Mouse (Mus musculus) testis, postnatal 10 days (tissue): ENCODE measurements around the gene Etl4.

Experiments used
- DNase-seq: peaks from one replicate; pipeline ENCODE4 v3.0.0; 2021; ENCODE audit warnings: low spot score

Gene Etl4

GRCm38 (mm10) chr2:20568456-20568855, 658.9 kb downstream of the Etl4 start:
- no peak for DNase-seq

- DNase-seq: no peak
Measured at GRCm38 (mm10) chr2:20571940-20572339, 662.4 kb downstream of the Etl4 start.

GRCm38 (mm10) chr2:20580331-20580730, 670.8 kb downstream of the Etl4 start:
- no peak for DNase-seq

DNA sequence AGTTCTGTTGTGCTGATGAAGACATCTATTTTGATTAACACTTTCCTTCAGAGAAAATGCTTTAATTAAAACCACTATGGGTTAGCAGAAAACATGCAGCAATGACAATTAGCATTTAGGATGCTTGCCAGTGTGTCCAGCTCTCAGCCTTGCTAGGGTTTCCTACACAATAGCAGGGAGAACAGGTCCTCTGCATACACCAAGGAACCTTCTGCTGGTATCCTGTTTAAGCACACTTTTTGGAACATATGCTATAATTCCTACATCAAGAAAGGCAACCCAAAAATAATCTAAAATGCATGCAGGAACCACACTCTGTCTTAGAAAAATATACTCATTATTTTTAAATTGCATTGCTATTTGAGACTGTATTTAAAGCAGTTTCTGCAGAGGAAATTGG, 673.5 kb downstream of the Etl4 start:
- no peak for DNase-seq

DNA sequence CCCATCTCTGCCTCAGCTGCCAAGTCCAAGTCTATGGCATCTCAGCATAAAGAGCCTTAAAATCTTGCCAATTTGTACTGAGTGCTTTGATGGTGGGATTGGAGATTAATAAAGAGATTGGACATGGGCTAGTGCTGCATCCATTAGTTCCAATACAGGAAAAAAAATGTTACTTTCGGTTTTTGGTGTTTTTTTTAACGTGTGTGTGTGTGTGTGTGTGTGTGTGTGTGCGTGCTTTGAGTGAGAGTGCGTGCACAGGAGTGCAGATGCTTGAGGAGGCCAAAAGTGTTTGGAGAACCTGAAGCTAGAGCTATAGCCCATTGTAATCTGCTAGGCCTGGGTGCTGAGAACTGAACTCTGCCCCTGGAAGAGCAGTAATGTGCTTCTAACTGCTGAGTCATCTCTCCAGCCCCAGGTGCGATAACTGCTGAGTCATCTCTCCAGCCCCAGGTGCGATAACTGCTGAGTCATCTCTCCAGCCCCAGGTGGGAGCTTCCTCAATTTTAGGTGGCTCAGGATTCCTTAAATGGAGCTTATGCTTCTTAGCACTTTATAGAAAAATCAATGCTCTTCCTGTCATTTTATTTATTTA, 674.1 kb downstream of the Etl4 start:
- DNase-seq: no peak

- no peak for DNase-seq
Measured at GRCm38 (mm10) chr2:20587913-20588312, 678.3 kb downstream of the Etl4 start.

GRCm38 (mm10) chr2:20588631-20589030, 679.1 kb downstream of the Etl4 start:
- DNase-seq: no peak

- DNase-seq: no peak
Measured at GRCm38 (mm10) chr2:20594129-20594528, 684.5 kb downstream of the Etl4 start.

DNA sequence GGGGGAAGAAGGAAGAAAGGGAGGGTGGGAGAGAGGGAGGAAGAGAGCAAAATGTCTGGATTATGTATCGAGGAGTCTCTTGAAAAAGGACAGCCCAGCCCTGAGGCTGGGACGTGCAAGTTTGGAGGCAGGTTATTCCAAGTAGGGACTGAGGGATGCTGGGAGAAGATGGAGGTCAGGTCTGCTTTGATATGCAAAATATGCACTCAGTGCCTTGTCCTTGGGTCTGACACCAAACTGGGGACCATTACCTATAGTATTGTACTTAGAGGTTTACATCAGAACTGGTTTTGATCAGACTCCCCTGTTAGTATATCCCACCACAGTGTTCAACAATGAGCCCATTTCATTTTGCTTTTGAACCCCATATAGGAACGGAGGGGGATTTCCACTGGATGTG, 685.4 kb downstream of the Etl4 start:
- DNase-seq: no peak

DNA sequence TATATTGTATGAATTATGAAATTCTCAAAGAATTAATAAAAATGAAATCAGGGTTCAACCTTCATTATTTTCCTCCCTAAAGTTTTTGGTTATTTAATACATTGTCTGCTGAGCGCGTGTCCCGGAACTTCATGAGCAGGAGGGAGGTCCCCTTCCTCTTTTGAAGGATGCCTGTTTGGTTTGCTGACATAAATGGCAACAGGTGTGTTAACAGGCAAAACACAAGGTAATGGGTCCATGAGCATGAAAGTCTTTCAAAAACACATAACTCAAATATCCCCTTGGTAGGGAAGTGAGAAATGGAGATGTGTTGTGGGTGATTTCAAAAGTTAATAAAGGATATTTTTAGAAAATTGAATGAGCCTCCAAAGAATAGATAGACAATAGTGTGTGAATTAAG, 687.0 kb downstream of the Etl4 start:
- DNase-seq: no peak

DNA sequence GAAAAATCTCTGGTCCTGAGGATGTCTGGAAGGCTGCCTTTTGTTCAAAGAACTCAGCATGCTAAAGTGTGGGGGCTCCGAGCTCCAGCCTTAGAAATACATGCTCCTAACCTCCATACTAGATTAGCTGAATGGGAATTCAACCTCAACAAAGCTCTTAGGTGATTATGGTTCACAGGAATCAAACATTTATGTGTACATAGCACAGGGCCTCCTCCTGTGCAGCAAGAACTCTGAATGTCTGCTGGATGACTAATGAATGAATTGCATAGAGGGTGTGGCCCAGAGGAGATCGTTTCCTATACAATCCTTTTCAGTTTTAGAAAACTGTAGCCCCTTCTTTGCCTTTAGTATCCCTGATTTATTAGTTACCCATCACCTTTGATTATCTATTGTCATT, 687.6 kb downstream of the Etl4 start:
- DNase-seq: no peak

DNA sequence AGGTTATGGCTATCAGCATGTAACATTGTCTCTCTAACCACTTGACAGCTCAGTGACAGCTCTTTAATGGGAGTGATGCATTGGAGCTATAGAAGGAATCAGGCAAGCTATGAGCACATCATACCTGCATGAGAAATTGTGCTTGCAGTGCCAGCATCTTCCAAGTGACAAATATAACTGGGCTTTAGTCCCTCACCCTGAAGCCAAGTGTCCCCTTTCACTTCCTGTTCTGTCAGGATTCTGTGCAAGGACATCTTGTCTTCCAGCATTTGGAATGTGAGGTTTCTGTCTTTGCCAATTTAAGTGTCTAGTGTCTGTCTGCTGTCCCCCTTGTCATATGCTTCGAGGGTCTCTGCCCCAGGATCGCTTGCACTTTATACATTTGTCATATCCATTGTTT, 693.1 kb downstream of the Etl4 start:
- no peak for DNase-seq

GRCm38 (mm10) chr2:20603536-20603935, 694.0 kb downstream of the Etl4 start:
- no peak for DNase-seq

GRCm38 (mm10) chr2:20603991-20604390, 694.4 kb downstream of the Etl4 start:
- no peak for DNase-seq

DNA sequence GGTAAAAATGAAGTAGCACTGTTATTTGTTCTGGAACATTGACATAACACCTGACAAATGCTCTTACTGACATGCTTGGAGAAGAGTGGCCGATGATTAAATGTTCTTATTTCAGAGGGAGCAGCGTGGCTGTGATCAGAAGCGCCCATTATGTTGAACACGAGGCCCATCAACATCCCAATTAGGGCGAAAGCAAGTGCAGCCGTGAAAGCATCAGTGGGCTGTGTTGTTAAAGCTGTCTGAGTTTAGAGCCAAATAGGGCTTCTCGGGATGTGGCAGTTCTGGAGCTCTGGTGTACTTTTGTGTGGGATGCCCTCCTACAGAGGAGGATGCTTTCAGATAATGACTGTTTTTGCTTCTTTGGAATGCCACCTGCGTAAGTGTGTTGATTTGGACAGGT, 699.6 kb downstream of the Etl4 start:
- no peak for DNase-seq

DNA sequence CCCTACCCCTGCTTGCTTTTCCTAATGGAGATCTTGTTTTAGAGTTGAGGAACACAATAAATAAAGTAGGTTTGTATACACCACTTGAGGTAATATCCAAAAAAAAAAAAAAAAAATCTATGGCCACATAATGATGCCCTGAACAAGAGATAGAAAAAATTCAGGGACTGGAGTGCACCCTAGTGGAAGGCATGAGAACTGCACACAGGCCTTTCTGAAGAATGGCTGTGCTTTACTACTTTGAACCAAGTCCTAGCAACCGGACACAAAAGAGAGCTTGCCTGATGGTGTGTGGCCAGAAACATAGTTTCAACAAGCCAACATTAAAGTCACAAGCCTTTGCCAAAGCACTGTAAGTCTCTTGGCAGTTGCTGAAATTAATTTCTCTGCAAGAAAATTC, 706.4 kb downstream of the Etl4 start:
- DNase-seq: peak; percentile 78

GRCm38 (mm10) chr2:20618396-20618795, 708.8 kb downstream of the Etl4 start:
- no peak for DNase-seq

GRCm38 (mm10) chr2:20619881-20620280, 710.3 kb downstream of the Etl4 start:
- no peak for DNase-seq

- DNase-seq: no peak
Measured at GRCm38 (mm10) chr2:20629156-20629712, 719.7 kb downstream of the Etl4 start.

- no peak for DNase-seq
Measured at GRCm38 (mm10) chr2:20638604-20639003, 729.0 kb downstream of the Etl4 start.

GRCm38 (mm10) chr2:20639721-20640120, 730.1 kb downstream of the Etl4 start:
- no peak for DNase-seq

DNA sequence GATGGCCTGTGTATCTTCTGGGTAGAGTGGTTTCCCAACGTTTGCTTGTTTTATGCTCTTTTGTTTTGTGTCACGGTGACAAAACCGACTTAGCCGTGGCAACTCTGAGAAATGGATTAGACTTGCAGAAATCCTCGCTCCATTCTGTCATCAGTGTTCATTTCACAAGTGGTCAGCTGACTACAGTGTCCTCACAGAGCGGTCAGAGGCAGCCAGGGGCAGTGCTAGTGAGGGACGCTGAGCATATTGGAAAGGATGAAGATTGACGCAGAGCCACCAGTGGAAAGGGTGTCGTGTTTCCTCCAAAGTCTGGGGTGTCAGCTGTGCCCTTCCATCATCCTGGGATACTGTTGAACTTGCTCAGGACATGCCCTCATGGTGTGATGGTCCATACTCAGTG, 733.2 kb downstream of the Etl4 start:
- DNase-seq: no peak

DNA sequence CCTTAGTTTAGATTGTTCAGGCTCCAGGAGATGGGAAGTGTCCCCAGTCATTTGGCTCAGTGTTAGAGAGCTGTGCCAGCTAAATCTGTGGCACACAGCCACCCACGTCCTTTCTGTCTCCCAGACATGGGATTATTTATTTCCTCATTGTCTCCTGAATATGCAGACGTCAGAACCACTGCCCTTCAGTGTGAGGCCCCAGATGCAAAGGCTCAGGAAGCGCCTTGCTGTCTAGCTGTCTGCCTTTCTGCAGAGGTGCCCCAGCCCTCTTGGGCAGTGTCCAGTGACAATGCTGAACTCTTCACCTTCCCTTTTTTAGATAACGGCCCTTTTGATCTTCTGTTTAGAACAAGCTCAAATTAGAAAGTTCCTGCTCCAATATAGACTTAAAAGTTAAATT, 740.2 kb downstream of the Etl4 start:
- no peak for DNase-seq

- DNase-seq: no peak
Measured at GRCm38 (mm10) chr2:20653116-20653515, 743.5 kb downstream of the Etl4 start.
